Mouse (Mus musculus) kidney, postnatal 25 days (tissue): Measurements from ENCODE around the gene Ezh2.
A peak's percentile ranks its signal among the peaks of the same experiment; 100 is the strongest.

Source experiments
- DNase-seq, 2 experiments: peaks; one replicate each; pipeline ENCODE4 v3.0.0; 2021; ENCODE audit warnings: mixed read lengths in 2 of 2

Gene Ezh2

GRCm38 (mm10) chr6:47535333-47535732 lies 59.8 kb downstream of the Ezh2 start:
- no peak for DNase-seq

DNA sequence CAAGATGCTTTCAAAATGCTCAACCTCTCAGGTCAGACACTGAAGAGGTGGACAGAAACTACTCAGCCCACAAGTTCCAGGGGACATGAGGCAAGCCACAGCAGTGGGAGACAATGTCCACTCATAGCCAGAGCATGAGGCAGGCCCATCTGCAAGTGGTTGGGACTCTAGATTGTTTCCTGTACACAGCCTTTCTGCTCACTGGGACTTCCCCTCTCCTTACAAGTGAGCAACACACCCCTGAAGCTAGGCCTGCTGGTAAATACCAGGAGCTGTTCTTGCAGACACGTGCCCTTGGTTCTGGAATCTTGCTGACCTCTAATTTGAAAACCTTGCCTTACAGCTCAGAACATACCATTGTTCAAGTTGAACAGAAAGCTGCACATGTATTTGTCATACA lies 62.6 kb downstream of the Ezh2 start:
- DNase-seq, result no peak

DNA sequence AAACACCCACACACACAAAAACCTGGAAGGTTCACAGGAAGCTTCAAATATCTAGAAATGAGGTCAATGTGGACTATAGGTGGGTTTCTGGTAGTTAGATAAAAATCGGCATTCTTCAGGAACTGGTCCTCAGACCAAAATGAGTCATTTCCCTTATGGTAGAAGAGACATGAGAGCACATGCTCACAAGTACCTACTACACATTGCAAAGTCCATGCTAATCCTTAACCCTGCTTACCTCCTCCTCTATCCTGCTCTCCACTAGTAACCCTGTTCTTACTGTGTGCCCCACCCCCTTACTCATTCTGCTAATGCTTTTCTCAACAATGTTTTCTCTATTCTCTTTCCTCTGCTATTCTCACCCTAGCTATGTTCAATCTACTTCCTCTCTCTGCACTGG lies 67.5 kb downstream of the Ezh2 start:
- no peak for DNase-seq

DNA sequence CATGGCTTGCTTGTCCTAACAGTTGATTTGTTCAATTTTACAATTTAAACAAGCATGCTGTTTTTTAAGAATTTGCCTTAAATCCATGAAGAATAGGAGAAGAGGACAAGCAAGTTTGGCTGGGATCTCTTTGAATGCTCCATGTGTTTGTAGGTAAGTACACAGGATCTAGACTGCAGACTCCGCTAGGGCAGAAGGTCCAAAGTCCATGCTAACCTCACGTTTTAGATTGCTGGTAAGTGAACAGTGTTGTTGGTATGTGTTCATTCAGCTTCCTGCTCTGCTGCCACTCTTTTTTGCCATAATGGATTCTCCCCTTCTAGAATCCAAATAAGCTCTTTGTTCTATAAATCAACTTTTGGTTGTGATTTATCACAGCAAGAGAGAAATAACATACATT lies 68.0 kb downstream of the Ezh2 start:
- no peak for DNase-seq

DNA sequence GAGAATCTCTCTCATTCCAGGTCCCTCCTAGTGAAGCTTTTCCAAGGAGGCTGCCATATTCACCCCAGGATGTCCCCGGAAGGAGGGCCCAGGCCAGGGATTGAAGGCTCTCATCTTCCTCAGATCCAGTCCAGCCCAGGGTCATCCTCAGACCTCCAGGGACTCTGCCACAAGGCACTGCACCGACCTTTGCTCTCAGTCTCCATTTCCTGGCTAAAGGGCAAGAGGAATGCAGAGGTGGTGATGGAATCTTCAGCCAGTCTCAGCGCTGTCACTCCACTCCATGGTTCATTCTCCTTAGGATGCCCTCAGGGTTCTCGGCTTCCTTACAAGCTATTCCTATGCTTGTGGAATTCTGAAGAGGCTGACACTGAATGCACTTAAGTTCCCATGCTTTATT lies 68.7 kb downstream of the Ezh2 start:
- peak in 1 of 2 experiments; percentile 36 for DNase-seq

- DNase-seq, result no peak
Observed at GRCm38 (mm10) chr6:47525041-47525440, 70.1 kb downstream of the Ezh2 start.

DNA sequence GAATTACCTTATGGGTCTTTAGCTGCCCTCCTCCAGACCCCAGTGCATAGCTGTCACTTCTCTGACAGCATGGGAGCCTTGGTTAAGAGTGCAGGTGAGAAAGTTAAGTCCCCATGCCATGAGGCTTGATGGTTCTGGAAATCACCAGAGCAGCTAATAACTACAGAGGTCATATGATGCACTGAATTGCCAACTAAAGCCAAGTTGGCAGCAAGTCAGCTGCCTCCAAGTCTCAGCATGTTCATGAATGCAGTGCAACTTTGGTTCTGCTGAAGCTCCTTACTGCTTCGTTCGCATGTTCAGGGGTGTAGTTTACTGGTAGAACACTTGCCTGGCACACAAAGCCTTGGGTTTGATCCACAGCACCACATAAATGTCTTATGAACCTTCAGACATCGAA lies 72.7 kb downstream of the Ezh2 start:
- peak; percentile 47 to 61 for DNase-seq

DNA sequence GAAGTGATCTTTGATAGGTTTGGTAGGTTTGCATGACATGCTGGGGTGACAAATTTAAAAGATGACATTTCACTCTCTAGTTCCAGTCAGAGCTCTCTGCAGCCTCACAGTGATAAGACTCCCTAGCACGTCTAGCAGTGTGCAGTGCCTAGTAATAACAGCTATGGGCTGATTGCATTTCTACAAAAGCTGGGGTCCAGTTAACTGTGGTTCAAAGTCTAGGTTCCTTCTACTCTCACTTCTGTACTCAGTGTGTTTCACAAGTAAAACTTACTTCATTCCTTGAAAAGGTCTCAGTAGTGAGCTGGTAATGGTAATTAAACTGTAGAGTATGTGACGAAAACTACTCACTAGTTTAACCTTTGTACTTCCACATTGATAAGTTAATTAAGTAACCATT lies 75.1 kb downstream of the Ezh2 start:
- DNase-seq, result no peak

GRCm38 (mm10) chr6:47494562-47494961 lies 100.6 kb downstream of the Ezh2 start:
- DNase-seq, result peak; percentile 26 to 69

DNA sequence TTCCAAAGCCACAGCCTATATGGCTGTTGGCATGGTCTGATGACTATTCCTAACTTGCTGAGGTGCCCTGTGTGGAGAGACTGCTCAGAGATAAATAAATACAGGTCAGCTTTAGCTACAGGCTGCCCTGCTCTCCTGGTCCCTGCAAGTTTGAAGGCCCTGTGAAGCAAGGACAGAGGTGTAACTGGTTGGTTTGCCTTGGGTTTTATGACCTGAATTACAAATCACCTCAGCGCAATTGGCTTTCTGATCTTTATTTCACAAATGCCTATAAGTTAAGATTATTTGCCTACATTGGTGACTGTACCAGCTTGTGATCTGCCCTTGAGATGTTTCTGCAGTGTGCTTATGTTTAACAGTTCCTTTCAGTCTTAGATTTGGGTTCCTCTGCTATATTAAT lies 113.1 kb downstream of the Ezh2 start:
- no peak for DNase-seq
